Mouse (Mus musculus): ENCODE data around the gene C2.
"Not testable (repeated sequence)": the region's sequence is repeated elsewhere in the genome, so short reads cannot be mapped to it uniquely, and the experiment has no call there.

Gene C2

GRCm38 (mm10) chr17:34836155-34836855 is 61.8 kb downstream of the C2 start:
- DNase-seq (ENCODE audit: low spot score in 2 of 2), result no peak

GRCm38 (mm10) chr17:34830776-34831175 is 67.3 kb downstream of the C2 start:
- not testable (repeated sequence) for DNase-seq (ENCODE audit: low spot score in 2 of 2)

- no peak for DNase-seq (ENCODE audit: low spot score in 2 of 2)
Measured at GRCm38 (mm10) chr17:34814818-34815370, 83.2 kb downstream of the C2 start.

- DNase-seq (ENCODE audit: low spot score in 2 of 2), result peak in 1 of 2 experiments; percentile 36
Measured at GRCm38 (mm10) chr17:34813747-34814146, 84.3 kb downstream of the C2 start.
